Mouse (Mus musculus): ENCODE measurements around the gene Tmem115. TPM values are rescaled to one million over a fixed set of nuclear protein-coding genes. Genes with fewer than 3 reads are reported as not detected.

Gene Tmem115
- polyA plus RNA-seq, 1 experiment from 2014 or later, result 41.9 TPM

GRCm38 (mm10) chr9:107504662-107505537 is 28.8 kb upstream of the Tmem115 start:
- Histone ChIP-seq H3K4me2 (replicated peaks; ENCODE audit: low read depth) (no peak overlapping the region), H3K27me3 (ENCODE audit: control insufficient read depth, insufficient read depth, low read length) (no peaks in the 10 kb centered on the region), H3K27ac (replicated peaks) (no peak overlapping the region), H3K36me3 (ENCODE audit: control insufficient read depth, insufficient read depth, low read length) (no peaks in the 10 kb centered on the region), H3K4me3 (ENCODE audit: low read depth, low read length) (no peak overlapping the region), H3K9me3 (ENCODE audit: control insufficient read depth, low read length) (no peaks in the 10 kb centered on the region), H3K4me1 (replicated peaks; ENCODE audit: control insufficient read depth, insufficient read depth) (no peaks in the 10 kb centered on the region), H3K9ac (ENCODE audit: low read length) (no peak overlapping the region)
- 78% methylated on average over 19 of the region's 19 CpGs for WGBS
- TF ChIP-seq CTCF (IDR thresholded peaks at IDR 0.05; ENCODE audit: low read depth), result no peak
- no peak for TF ChIP-seq EP300 (optimal IDR thresholded peaks at IDR 0.05)
- no peak for DNase-seq (ENCODE audit: low spot score)
- ATAC-seq (ENCODE audit: low FRiP score, low TSS enrichment), result no peak

GRCm38 (mm10) chr9:107508266-107508665 is 25.5 kb upstream of the Tmem115 start:
- no peak overlapping the region for H3K4me3 ChIP-seq (ENCODE audit: low read depth, low read length)
- DNase-seq (ENCODE audit: low spot score) (no peak), ATAC-seq (ENCODE audit: low FRiP score, low TSS enrichment) (no peak)
- no peaks in the 10 kb centered on the region for H3K9me3 ChIP-seq (ENCODE audit: control insufficient read depth, low read length)
- no peak overlapping the region for H3K9ac ChIP-seq (ENCODE audit: low read length)
- 60% methylated on average over 10 of the region's 10 CpGs for WGBS
- TF ChIP-seq CTCF (IDR thresholded peaks at IDR 0.05; ENCODE audit: low read depth), result no peak
- no peak for TF ChIP-seq EP300 (optimal IDR thresholded peaks at IDR 0.05)
- no peak overlapping the region for H3K4me2 ChIP-seq (replicated peaks; ENCODE audit: low read depth)
- no peaks in the 10 kb centered on the region for H3K36me3 ChIP-seq (ENCODE audit: control insufficient read depth, insufficient read depth, low read length)
- no peak overlapping the region for H3K27ac ChIP-seq (replicated peaks)
- H3K4me1 ChIP-seq (replicated peaks; ENCODE audit: control insufficient read depth, insufficient read depth), result no peaks in the 10 kb centered on the region
- no peaks in the 10 kb centered on the region; the same call in 1 of the 2 replicates for H3K27me3 ChIP-seq (ENCODE audit: control insufficient read depth, insufficient read depth, low read length)

GRCm38 (mm10) chr9:107510384-107511100 is 23.2 kb upstream of the Tmem115 start:
- no peak overlapping the region for H3K4me3 ChIP-seq (ENCODE audit: low read depth, low read length)
- H3K9me3 ChIP-seq (ENCODE audit: control insufficient read depth, low read length), result no peaks in the 10 kb centered on the region
- no peaks in the 10 kb centered on the region; the same call in 1 of the 2 replicates for H3K27me3 ChIP-seq (ENCODE audit: control insufficient read depth, insufficient read depth, low read length)
- H3K27ac ChIP-seq (replicated peaks), result no peak overlapping the region
- 83% methylated on average over 14 of the region's 14 CpGs for WGBS
- ATAC-seq (ENCODE audit: low FRiP score, low TSS enrichment) (no peak), DNase-seq (ENCODE audit: low spot score) (no peak)
- no peak for TF ChIP-seq EP300 (optimal IDR thresholded peaks at IDR 0.05)
- TF ChIP-seq CTCF (IDR thresholded peaks at IDR 0.05; ENCODE audit: low read depth), result no peak
- no peak overlapping the region for H3K9ac ChIP-seq (ENCODE audit: low read length)
- H3K4me2 ChIP-seq (replicated peaks; ENCODE audit: low read depth), result no peak overlapping the region
- no peaks in the 10 kb centered on the region for H3K4me1 ChIP-seq (replicated peaks; ENCODE audit: control insufficient read depth, insufficient read depth)
- H3K36me3 ChIP-seq (ENCODE audit: control insufficient read depth, insufficient read depth, low read length), result no peaks in the 10 kb centered on the region

GRCm38 (mm10) chr9:107511436-107511835 is 22.3 kb upstream of the Tmem115 start:
- H3K9me3 ChIP-seq (ENCODE audit: control insufficient read depth, low read length), result no peaks in the 10 kb centered on the region
- no peak for DNase-seq (ENCODE audit: low spot score)

GRCm38 (mm10) chr9:107512326-107512725 is 21.4 kb upstream of the Tmem115 start:
- TF ChIP-seq CTCF (IDR thresholded peaks at IDR 0.05; ENCODE audit: low read depth), result no peak
- no peak for TF ChIP-seq EP300 (optimal IDR thresholded peaks at IDR 0.05)
- DNase-seq (ENCODE audit: low spot score) (no peak), ATAC-seq (ENCODE audit: low FRiP score, low TSS enrichment) (no peak)
- no peaks in the 10 kb centered on the region for H3K9me3 ChIP-seq (ENCODE audit: control insufficient read depth, low read length)
- no peaks in the 10 kb centered on the region for H3K4me1 ChIP-seq (replicated peaks; ENCODE audit: control insufficient read depth, insufficient read depth)
- no peak overlapping the region for H3K27ac ChIP-seq (replicated peaks)
- no peak overlapping the region for H3K4me3 ChIP-seq (ENCODE audit: low read depth, low read length)
- no peak overlapping the region for H3K4me2 ChIP-seq (replicated peaks; ENCODE audit: low read depth)
- no peak overlapping the region for H3K9ac ChIP-seq (ENCODE audit: low read length)
- WGBS, result 83% methylated on average over 15 of the region's 16 CpGs
- no peaks in the 10 kb centered on the region for H3K36me3 ChIP-seq (ENCODE audit: control insufficient read depth, insufficient read depth, low read length)
- H3K27me3 ChIP-seq (ENCODE audit: control insufficient read depth, insufficient read depth, low read length), result no peaks in the 10 kb centered on the region; the same call in 1 of the 2 replicates

More at GRCm38 (mm10) chr9:107511436-107511835, 22.3 kb upstream of the Tmem115 start:
- H3K4me2 ChIP-seq (replicated peaks; ENCODE audit: low read depth), result no peak overlapping the region
- H3K4me3 ChIP-seq (ENCODE audit: low read depth, low read length), result no peak overlapping the region
- H3K27me3 ChIP-seq (ENCODE audit: control insufficient read depth, insufficient read depth, low read length), result no peaks in the 10 kb centered on the region; the same call in 1 of the 2 replicates
- no peaks in the 10 kb centered on the region for H3K36me3 ChIP-seq (ENCODE audit: control insufficient read depth, insufficient read depth, low read length)
- no peaks in the 10 kb centered on the region for H3K4me1 ChIP-seq (replicated peaks; ENCODE audit: control insufficient read depth, insufficient read depth)
- H3K9ac ChIP-seq (ENCODE audit: low read length), result no peak overlapping the region
- TF ChIP-seq EP300 (optimal IDR thresholded peaks at IDR 0.05) (no peak), CTCF (IDR thresholded peaks at IDR 0.05; ENCODE audit: low read depth) (no peak)
- no peak for ATAC-seq (ENCODE audit: low FRiP score, low TSS enrichment)
- no peak overlapping the region for H3K27ac ChIP-seq (replicated peaks)
- WGBS, result 66% methylated on average over 8 of the region's 8 CpGs
